Mouse (Mus musculus): ENCODE results near the gene Psmb6.

Psmb6 gene

GRCm38 (mm10) chr11:70573872-70574271 is 48.7 kb downstream of the Psmb6 start:
- no peak for DNase-seq

GRCm38 (mm10) chr11:70577201-70577600 is 52.0 kb downstream of the Psmb6 start:
- DNase-seq, result no peak
